Mouse (Mus musculus): ENCODE data around the gene 5730507C01Rik. TPM values are rescaled to one million over a fixed set of nuclear protein-coding genes. Genes with fewer than 3 reads are reported as not detected.
"Not testable (repeated sequence)": the region's sequence is repeated elsewhere in the genome, so short reads cannot be mapped to it uniquely, and the experiment has no call there.

Gene 5730507C01Rik
- 0.58 and 0.85 TPM in 2 replicates for polyA plus RNA-seq (2014; fragmentation: Nextera tagmentation; extraction: Ambion mirVana)

DNA sequence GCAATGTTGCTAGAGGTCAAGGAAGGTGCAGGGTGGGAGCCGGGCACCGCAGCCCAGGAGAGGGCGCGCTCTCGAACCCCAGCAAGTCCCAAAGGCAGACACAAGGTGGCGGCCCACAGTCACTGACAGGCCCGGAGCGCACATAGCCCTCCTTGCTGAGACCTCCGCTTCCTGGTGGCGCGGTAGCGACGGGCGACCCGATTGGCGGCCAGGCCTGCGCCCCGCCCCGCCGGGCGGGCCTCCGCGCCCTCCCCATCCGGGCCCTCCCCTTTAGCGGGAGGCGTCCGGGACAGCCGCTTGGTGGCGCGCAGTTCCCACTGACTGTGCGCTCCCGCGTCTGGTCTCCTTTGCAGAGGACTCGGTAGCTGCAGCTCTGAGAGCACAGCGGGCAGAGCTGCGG lies at the start of gene 5730507C01Rik:
Gene 5730507C01Rik, plus strand, starts transcription at position 340 of the 400 bp plus-strand sequence.
- peak within 1 kb of the TSS; percentile 36 to 42 for H3K4me3 ChIP-seq (ENCODE audit: control insufficient read depth in 1 of 2, insufficient read depth in 1 of 2, low read depth in 1 of 2, low read length in 2 of 2)
- H3K4me1 ChIP-seq (ENCODE audit: control insufficient read depth in 2 of 2, insufficient read depth in 2 of 2, low read length in 2 of 2) = no peaks in the 10 kb centered on the region
- peaks cover 6% of the 10 kb centered on the region; the same call in 1 of the 2 replicates for H3K9me3 ChIP-seq (ENCODE audit: control insufficient read depth, low read length)
- no peak within 1 kb of the TSS for H3K27ac ChIP-seq (replicated peaks in 1 of 2; ENCODE audit: control insufficient read depth in 1 of 2, insufficient read depth in 1 of 2, low read depth in 2 of 2, low read length in 2 of 2)
- H3K27me3 ChIP-seq (ENCODE audit: control insufficient read depth, insufficient read depth, low read length) = no peaks in the 10 kb centered on the region
- H3K36me3 ChIP-seq (ENCODE audit: control insufficient read depth, insufficient read depth, low read length) = no peaks in the 10 kb centered on the region
- H3K9ac ChIP-seq (ENCODE audit: low read length) = no peak within 1 kb of the TSS; the same call in 1 of the 2 replicates
- 4% methylated on average over 21 of the region's 36 CpGs for WGBS
- ATAC-seq (ENCODE audit: insufficient number of reproducible peaks, insufficient read depth, low FRiP score, low read depth) = no peak
- H3K4me2 ChIP-seq (ENCODE audit: low read length) = peak within 1 kb of the TSS; percentile 54

- H3K9me3 ChIP-seq (ENCODE audit: control insufficient read depth, low read length); H3K27ac ChIP-seq (replicated peaks in 1 of 2; ENCODE audit: control insufficient read depth in 1 of 2, insufficient read depth in 1 of 2, low read depth in 2 of 2, low read length in 2 of 2); H3K9ac ChIP-seq (ENCODE audit: low read length); H3K4me1 ChIP-seq (ENCODE audit: control insufficient read depth in 2 of 2, insufficient read depth in 2 of 2, low read length in 2 of 2); H3K36me3 ChIP-seq (ENCODE audit: control insufficient read depth, insufficient read depth, low read length); ATAC-seq (ENCODE audit: insufficient number of reproducible peaks, insufficient read depth, low FRiP score, low read depth); H3K27me3 ChIP-seq (ENCODE audit: control insufficient read depth, insufficient read depth, low read length): not testable (repeated sequence)
- 3% methylated on average over 42 of the region's 52 CpGs for WGBS
- peak overlapping the region; percentile 54 for H3K4me2 ChIP-seq (ENCODE audit: low read length)
- peak overlapping the region; percentile 36 to 42 for H3K4me3 ChIP-seq (ENCODE audit: control insufficient read depth in 1 of 2, insufficient read depth in 1 of 2, low read depth in 1 of 2, low read length in 2 of 2)
These were observed 306 bp downstream of the 5730507C01Rik start for GRCm38 (mm10) chr12:18514616-18515015.

DNA sequence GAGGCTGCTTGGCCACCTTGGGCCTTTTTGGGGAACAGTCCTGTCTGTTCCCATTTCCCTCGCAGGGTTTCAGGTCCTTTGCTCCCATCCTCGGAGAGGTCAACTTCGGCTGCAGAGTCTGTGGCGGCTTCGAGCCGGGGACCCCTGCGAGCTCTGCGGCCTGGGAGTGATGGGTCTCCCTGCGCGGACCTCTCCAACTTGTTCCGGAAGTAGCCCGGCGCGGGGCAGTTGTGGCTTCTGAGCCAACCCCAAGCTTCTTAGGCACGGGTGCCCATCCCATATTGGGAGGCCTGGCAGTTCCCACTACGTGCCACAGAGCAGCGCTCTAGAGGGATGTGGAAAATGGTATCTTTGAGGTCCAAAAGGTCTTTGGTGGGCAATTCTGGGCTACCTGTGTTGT lies 767 bp downstream of the 5730507C01Rik start:
- H3K9me3 ChIP-seq (ENCODE audit: control insufficient read depth, low read length); H3K4me1 ChIP-seq (ENCODE audit: control insufficient read depth in 2 of 2, insufficient read depth in 2 of 2, low read length in 2 of 2): not testable (repeated sequence)

More for the DNA sequence above, 767 bp downstream of the 5730507C01Rik start:
- Histone ChIP-seq H3K4me2 (ENCODE audit: low read length) (0 out of 2 replicates have a peak overlapping the region, but pooled peaks have one; percentile 54), H3K4me3 (ENCODE audit: control insufficient read depth in 1 of 2, insufficient read depth in 1 of 2, low read depth in 1 of 2, low read length in 2 of 2) (peak overlapping the region in 1 of 2 experiments; percentile 6; a peak in 1 of 4 replicates)
- not testable (repeated sequence) for H3K36me3 ChIP-seq (ENCODE audit: control insufficient read depth, insufficient read depth, low read length); H3K27me3 ChIP-seq (ENCODE audit: control insufficient read depth, insufficient read depth, low read length); ATAC-seq (ENCODE audit: insufficient number of reproducible peaks, insufficient read depth, low FRiP score, low read depth); H3K9ac ChIP-seq (ENCODE audit: low read length); H3K27ac ChIP-seq (replicated peaks in 1 of 2; ENCODE audit: control insufficient read depth in 1 of 2, insufficient read depth in 1 of 2, low read depth in 2 of 2, low read length in 2 of 2)
- WGBS = 13% methylated on average over 17 of the region's 17 CpGs
